Mouse (Mus musculus): ENCODE data around the gene Abcb10.

DNA sequence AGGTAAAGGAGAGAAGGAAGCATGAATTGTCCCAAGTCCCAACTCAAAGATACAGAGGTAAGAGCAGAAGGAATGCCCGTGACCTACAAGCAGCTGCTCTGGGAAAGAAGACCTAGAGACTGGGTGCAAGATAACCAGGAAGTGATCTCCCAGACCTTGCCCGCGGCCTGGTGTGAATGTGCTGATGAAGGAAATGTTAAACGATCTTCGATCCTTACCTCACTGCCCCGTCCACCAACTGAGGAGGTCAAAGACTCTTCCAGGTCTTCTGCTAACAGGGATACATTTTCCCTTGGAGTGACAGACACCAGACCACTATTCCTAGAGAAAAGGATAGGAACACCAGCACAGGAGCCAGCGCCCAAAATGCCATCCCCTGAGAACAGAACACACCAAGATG lies 53.9 kb downstream of the Abcb10 start:
- TF ChIP-seq CTCF (IDR thresholded peaks at IDR 0.05; ENCODE audit: control insufficient read depth, insufficient read depth, insufficient replicate concordance, low read depth, low read length), result no peak
- TF ChIP-seq POLR2A (IDR thresholded peaks at IDR 0.05; ENCODE audit: control insufficient read depth, low read depth, low read length), result no peak
